Mouse (Mus musculus): ENCODE measurements around the gene Adamtsl3.
A peak's percentile ranks its signal among the peaks of the same experiment; 100 is the strongest.

The Adamtsl3 gene

DNA sequence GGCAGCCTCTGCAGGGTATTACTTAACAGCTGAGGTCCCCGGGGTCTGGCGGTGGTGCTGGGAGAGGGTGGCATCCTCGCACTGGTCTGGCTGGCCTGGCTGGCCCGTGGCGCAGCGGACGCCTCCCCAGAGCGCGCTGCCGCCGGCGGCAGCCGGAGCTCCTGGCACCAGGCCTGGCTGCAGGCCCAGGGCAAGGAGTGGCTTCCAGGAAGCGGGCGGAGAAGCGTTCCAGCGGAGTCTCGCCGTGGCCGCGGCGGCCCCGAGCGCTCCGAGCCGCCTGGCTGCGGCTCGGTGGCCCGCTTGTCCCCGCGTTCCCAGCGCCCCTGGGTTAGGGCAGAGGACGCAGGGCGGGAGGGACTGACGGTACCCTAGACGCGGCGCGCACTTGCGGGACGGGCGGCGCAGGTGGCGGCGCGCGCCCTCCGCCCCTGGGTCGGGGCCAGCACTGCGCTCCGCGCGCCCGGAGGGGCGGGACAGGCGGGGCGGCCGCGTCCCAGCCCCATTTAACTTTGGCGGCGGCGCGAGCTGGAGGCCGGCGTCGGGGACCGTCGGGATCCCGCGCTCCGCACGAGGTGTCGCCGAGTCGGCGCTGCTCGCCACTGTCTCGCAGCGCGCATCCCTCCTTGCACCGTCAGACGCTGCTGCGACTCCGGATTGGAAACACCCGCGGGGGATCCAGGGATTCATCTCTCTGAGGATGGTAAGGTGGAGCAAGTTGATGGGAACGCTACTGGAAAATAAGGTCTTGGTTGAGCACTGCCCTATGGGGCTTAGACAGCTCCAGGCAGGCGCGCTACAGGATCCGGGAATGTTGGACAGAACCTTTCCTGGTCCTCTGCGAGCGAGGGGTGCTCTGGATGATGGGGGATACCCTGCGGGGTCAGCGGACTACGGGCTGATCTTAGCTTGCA, at the start of gene Adamtsl3:
TSS of gene Adamtsl3 (plus strand) at position 484 of the 911 bp plus-strand sequence.
- ATAC-seq (ENCODE audit: low TSS enrichment) = peak; percentile 64; the same call in 1 of the 2 replicates

DNA sequence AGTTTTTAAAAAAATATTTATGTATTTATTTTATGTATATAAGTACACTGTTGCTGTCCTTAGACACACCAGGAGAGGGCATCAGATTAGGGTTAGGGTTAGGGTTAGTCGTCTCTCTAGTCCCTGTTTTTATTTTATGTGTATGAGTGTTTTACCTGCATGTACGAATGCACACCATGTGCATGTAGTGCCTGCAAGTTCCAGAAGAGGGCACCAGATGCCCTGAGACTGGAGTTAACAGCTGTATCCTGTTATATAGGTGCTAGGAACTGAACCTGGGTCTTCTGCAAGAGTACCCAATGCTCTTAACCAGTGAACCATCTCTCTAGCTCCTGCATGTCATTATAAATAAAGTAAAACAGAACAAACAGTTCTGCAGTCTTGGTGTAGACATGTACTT, 48.3 kb upstream of the Adamtsl3 start:
- no peak for ATAC-seq (ENCODE audit: low TSS enrichment)

GRCm38 (mm10) chr7:82293441-82293840, 42.1 kb upstream of the Adamtsl3 start:
- ATAC-seq (ENCODE audit: low TSS enrichment) = no peak

GRCm38 (mm10) chr7:82294083-82294482, 41.4 kb upstream of the Adamtsl3 start:
- no peak for ATAC-seq (ENCODE audit: low TSS enrichment)

GRCm38 (mm10) chr7:82294611-82295010, 40.9 kb upstream of the Adamtsl3 start:
- no peak for ATAC-seq (ENCODE audit: low TSS enrichment)

DNA sequence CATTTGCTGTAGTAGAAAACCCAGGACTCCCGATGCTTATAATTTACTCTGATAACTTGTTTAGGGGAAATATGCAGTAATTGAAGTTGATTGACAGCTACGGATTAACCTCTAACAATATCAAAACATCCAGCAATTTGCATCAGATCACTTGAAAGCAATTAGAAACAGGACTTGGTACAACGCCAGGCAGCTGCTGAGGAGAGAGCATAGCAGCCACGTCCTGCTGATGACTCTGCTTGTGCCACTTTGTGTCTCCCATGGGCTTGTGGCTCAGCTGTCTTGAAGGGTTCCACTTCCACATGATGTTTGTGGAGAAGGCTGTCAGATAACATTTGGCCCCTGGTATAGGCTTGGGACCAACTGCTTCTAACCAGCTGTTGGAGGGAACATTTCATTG, 27.1 kb upstream of the Adamtsl3 start:
- ATAC-seq (ENCODE audit: low TSS enrichment) = no peak

- no peak for ATAC-seq (ENCODE audit: low TSS enrichment)
Measured at GRCm38 (mm10) chr7:82318515-82318914, 17.0 kb upstream of the Adamtsl3 start.

GRCm38 (mm10) chr7:82326616-82327015, 8.9 kb upstream of the Adamtsl3 start:
- no peak for ATAC-seq (ENCODE audit: low TSS enrichment)

- ATAC-seq (ENCODE audit: low TSS enrichment) = no peak
Measured at GRCm38 (mm10) chr7:82327201-82327600, 8.3 kb upstream of the Adamtsl3 start.

DNA sequence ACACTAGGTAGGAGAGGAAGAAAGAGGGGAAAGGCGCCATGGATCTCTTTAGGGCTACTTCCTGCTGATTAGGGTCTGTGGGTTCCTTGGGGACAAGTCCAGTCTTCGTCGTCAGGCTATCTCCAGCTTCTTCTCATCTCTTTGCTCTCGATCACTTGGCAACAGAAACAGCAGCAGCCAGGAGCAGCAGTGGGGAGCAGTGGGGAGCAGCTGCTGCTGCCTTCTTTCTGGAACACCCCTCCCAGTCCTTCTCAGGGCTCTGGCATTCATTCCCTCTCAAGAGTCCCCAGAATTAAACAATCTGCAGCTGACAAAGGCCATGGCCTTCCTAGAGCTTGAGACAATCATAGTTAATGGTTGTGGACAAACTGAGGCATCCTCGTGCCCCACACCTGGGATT, 7.6 kb upstream of the Adamtsl3 start:
- no peak for ATAC-seq (ENCODE audit: low TSS enrichment)

DNA sequence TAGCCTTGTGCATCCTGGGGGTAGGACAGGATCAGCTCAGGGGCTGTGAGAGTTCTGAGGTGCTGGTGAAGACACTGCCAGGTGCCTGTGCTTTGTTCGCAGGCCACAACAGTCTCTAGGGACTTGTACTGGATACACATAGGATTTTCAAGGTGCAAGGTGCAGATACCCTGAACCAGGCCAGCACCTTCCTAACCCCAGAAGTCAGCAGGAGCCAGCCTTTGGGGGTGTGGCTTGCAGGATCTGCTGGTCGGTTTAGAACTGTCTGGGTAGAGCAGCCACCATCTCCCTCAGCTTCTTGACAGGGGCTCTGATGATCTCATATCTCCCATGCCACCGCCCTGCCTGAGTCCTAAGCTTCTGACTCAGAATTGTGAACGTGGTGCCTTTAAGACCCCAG, 5.7 kb upstream of the Adamtsl3 start:
- no peak for ATAC-seq (ENCODE audit: low TSS enrichment)

DNA sequence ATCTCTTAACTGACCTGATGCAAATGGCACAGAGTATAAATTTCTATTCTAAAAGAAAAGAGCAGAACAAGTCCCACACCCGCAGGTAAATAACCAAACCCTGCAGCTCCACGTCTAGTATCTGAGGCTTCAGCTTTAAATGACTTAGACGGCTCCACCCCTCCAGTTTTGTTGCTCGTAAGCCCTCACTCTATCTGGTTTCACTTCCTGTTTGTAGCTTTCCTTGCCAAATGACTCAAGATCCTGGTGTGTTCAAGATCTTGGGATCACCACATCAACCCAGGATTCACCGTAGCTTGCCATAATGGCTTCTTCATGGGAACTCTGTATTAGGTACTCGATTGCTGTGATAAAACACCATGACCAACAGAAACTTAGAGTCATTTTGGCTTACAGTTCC, 4.6 kb upstream of the Adamtsl3 start:
- ATAC-seq (ENCODE audit: low TSS enrichment) = no peak

- no peak for ATAC-seq (ENCODE audit: low TSS enrichment)
Measured at GRCm38 (mm10) chr7:82334000-82334399, 1.5 kb upstream of the Adamtsl3 start.

DNA sequence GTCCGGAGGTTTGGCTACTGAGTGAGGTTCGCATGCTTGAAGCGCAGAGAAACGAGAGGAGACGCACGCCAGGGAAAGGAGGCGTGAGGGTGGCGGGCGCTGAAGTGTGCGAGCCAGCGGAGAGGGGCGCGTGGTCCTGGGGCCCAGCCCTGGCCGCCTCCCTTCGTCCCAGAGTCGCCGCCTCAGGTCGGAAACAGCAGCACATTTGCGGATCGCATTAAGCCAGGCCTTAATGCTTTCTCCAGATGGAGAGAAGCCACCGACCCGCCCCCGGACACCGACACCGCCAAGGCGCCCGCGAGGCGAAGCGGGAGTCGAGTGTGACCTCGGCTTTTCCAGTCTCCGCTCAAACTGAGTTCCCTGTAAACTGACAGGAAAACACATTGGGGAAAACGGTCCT, 638 bp downstream of the Adamtsl3 start:
- ATAC-seq (ENCODE audit: low TSS enrichment) = no peak

DNA sequence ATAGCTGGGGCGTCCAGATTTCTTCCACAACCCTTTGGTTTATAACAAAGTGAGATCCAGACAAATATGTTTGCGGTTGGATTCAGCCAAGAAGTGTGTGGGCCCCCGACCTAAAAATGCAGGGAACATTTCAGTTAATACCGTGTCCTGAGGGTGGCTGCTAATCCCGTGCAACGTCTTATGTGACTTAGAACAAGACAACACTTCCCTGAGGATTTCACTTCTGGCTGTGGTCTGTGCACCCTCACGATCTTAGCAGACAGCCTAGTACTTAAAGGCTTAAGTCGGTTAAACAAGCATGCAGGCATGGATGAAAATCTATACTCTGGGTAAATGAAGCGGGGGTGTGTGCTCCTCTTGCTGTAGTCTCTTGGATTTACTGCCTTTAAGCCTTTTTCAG, 2.6 kb downstream of the Adamtsl3 start:
- no peak for ATAC-seq (ENCODE audit: low TSS enrichment)

DNA sequence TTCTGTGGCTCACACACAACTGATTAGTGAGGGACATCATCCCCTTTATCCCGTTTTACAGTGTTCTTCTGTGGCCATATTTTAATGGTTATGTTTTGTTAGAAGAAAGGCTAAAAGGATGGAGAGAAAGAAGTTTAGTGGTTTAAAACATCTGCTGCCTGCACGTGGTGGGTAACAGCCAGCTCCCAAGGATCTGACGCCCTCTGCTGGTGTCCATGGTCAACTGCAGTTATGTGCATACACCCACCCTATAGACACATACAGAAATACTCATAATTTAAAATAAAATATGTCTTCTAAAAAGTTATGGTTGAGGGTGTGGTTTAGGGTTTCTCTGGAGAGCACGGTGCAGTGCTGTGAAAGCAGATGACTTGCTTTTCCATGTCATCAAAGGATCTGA, 3.0 kb downstream of the Adamtsl3 start:
- ATAC-seq (ENCODE audit: low TSS enrichment) = no peak

DNA sequence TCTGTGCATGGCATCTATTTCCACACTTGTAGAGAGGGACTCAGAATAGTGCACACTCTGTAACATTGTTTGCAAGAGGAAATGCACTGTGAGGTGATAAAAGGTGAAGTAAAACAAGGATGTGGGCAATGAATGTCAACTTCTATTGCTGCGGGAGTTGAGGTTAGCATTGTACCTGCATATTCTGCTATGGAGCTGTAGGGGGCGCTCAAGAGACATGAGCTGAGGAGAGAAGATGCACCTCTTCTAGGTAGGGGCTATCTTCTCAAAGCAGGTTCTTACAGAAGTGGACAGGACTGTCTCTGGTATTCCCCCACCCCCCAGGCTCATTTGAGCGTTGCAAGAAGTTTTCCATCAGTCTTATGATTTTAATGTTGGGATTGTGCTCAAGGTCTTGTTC, 3.7 kb downstream of the Adamtsl3 start:
- ATAC-seq (ENCODE audit: low TSS enrichment) = no peak

- ATAC-seq (ENCODE audit: low TSS enrichment) = no peak
Measured at GRCm38 (mm10) chr7:82341476-82341875, 6.0 kb downstream of the Adamtsl3 start.

- no peak for ATAC-seq (ENCODE audit: low TSS enrichment)
Measured at GRCm38 (mm10) chr7:82346706-82347105, 11.2 kb downstream of the Adamtsl3 start.

DNA sequence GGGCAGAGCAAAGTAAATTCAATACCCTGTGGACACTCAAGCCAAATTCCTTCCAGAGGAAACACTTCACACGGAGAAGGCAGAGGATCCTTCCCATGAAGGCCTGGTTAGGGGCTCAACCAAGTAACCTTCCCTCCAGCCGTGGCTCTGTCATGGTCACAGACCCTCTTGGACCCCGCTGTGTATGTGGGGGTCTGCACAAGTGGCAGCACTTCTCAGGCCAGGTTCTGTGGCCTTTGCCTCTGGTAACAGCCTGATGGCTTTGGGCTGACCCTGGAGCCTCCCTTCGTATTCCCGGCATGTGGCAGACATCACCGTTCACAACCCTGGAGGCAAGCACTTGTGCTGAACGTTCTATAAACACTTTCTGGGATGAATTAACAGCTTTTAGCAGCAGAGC, 14.3 kb downstream of the Adamtsl3 start:
- ATAC-seq (ENCODE audit: low TSS enrichment) = no peak

- no peak for ATAC-seq (ENCODE audit: low TSS enrichment)
Measured at GRCm38 (mm10) chr7:82350421-82350820, 14.9 kb downstream of the Adamtsl3 start.

- no peak for ATAC-seq (ENCODE audit: low TSS enrichment)
Measured at GRCm38 (mm10) chr7:82359146-82359545, 23.7 kb downstream of the Adamtsl3 start.

DNA sequence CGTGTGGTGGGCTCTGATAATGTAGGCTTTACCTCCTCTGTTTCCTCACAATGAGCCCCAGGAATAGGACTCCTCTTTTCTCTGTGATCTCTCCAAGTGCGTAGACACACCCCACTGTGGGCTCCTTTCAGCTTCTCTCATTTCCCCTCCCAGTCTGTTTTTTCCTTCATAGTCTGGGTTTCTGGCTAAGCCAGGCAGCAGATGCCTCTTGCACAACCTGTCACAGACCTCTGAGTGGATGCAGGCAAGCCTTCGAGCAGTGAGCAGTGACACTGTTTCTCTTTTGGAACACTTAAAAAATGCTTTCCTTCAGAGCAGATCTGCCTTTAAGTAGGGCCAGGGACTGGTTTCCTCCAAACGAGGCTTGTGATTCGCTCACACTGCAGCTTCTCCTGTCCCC, 24.2 kb downstream of the Adamtsl3 start:
- no peak for ATAC-seq (ENCODE audit: low TSS enrichment)

GRCm38 (mm10) chr7:82360186-82360585, 24.7 kb downstream of the Adamtsl3 start:
- no peak for ATAC-seq (ENCODE audit: low TSS enrichment)
